Mouse (Mus musculus) liver, embryonic 16.5 days (tissue): ENCODE results near the gene Dnajc10. TPM values are rescaled to one million over a fixed set of nuclear protein-coding genes. Genes with fewer than 3 reads are reported as not detected.
A peak's percentile ranks its signal among the peaks of the same experiment; 100 is the strongest.

Experiments
- ATAC-seq: fragments of 200-750 bp; cut with Nextera tagmentation; 2 replicates; pipeline ENCODE4 v1.8.0; 2017; ENCODE audit warnings: low read depth, mild to moderate bottlenecking, moderate number of reproducible peaks, moderate library complexity
- H3K27ac ChIP-seq: fragments of 300-500 bp; sonication (generic); 2 replicates; pipeline ENCODE4 v1.5.1; 2014; ENCODE audit warnings: mild to moderate bottlenecking, low read length
- H3K27me3 ChIP-seq: fragments of 300-500 bp; sonication (generic); 2 replicates; pipeline ENCODE4 v1.6.1; 2014; ENCODE audit warnings: low read depth, low read length, mixed read lengths; ENCODE audit not compliant: control insufficient read depth, insufficient read depth
- H3K36me3 ChIP-seq: fragments of 300-500 bp; sonication (generic); 2 replicates; pipeline ENCODE4 v1.6.1; 2014; ENCODE audit warnings: mild to moderate bottlenecking; ENCODE audit not compliant: control insufficient read depth, insufficient read depth
- H3K4me1 ChIP-seq: fragments of 300-500 bp; sonication (generic); 2 replicates; pipeline ENCODE4 v1.6.1; 2014; ENCODE audit warnings: low read depth, low read length, mixed read lengths; ENCODE audit not compliant: control insufficient read depth
- H3K4me2 ChIP-seq: fragments of 300-500 bp; sonication (generic); 2 replicates; pipeline ENCODE4 v1.6.1; 2014; ENCODE audit warnings: low read depth, low read length, mixed read lengths
- H3K4me3 ChIP-seq: fragments of 300-500 bp; sonication (generic); 2 replicates; pipeline ENCODE4 v1.5.1; 2014; ENCODE audit warnings: low read depth, mild to moderate bottlenecking, low read length
- H3K9ac ChIP-seq: fragments of 300-500 bp; sonication (generic); 2 replicates; pipeline ENCODE4 v1.6.1; 2014; ENCODE audit warnings: low read depth, low read length
- H3K9me3 ChIP-seq: fragments of 300-500 bp; sonication (generic); replicated peaks from 2 replicates; pipeline ENCODE4 v1.6.1; 2016; ENCODE audit warnings: low read length; ENCODE audit not compliant: control insufficient read depth
- WGBS: fragments of 180-500 bp; shearing (Covaris S2); extraction: QIAGEN DNeasy Blood & Tissue Kit; methylation state at CpG from one replicate; pipeline ENCODE4 v1.1.7; 2014; ENCODE audit not compliant: insufficient replicate concordance; 5-methylcytosine and 5-hydroxymethylcytosine counted together
- polyA plus RNA-seq: library from polyadenylated mRNA; unstranded; fragments of >200 nt; fragmentation: Nextera tagmentation; extraction: Ambion mirVana; gene quantifications from 2 replicates; pipeline ENCODE4 v1.2.1, GENCODE M21; 2015

Gene Dnajc10
- polyA plus RNA-seq, 1 experiment from 2014 or later: 16.7 TPM

DNA sequence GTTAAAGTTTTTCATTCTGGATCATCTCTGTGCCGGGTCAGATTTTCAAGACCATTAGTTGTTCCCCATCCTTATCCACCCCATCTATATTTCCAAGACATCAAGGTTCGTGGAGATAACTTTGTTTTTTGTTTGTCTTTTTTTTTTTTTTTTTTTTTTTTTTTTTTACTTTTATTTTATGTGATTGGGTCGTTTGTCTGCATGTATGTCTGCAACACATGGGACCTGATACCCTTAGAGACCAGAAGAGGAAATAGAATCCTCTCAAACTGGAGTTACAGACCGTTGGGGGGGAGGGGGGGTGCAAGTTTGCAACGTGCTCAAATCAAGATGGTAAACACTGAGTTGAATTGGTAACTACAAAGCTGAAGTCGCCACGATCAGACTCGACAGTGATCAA lies 23.1 kb upstream of the Dnajc10 start, which contains the start of gene Prdx6b:
Gene Prdx6b (plus strand): TSS at position 301 of the 400 bp plus-strand sequence.
- no peak within 1 kb of the TSS for H3K4me2 ChIP-seq
- WGBS: 62% methylated on average over 8 of the region's 8 CpGs
- H3K27me3 ChIP-seq: no peaks in the 10 kb centered on the region
- H3K4me1 ChIP-seq: no peaks in the 10 kb centered on the region
- no peaks in the 10 kb centered on the region; the same call in 1 of the 2 replicates for H3K9me3 ChIP-seq
- no peak within 1 kb of the TSS for H3K9ac ChIP-seq
- H3K4me3 ChIP-seq: no peak within 1 kb of the TSS
- ATAC-seq: no peak
- no peaks in the 10 kb centered on the region for H3K36me3 ChIP-seq
- H3K27ac ChIP-seq: no peak within 1 kb of the TSS

DNA sequence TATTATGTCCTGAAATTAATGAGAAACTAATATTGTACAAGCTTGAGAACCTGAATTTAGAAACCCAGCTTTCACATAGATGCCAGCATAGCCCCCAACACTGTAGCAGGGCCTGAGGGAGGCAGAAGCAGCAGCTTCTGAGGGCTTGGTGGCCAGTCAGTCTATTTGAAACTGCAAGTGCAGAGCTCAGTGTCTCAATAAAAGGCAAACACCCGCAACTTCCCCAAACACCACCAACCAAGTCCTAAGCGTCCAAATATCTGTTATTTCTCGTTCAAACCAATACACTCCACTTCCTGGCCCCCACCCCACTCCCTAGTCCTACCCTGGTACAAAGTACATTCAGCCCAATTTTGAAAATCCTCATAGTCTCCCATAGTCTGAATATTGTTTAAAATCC lies 16.9 kb upstream of the Dnajc10 start:
- Histone ChIP-seq H3K27me3 (no peaks in the 10 kb centered on the region), H3K9ac (no peak overlapping the region), H3K4me3 (no peak overlapping the region), H3K4me1 (no peaks in the 10 kb centered on the region), H3K27ac (no peak overlapping the region), H3K9me3 (no peaks in the 10 kb centered on the region), H3K36me3 (no peaks in the 10 kb centered on the region), H3K4me2 (no peak overlapping the region)
- 12% methylated on average over 3 of the region's 3 CpGs for WGBS
- no peak for ATAC-seq

DNA sequence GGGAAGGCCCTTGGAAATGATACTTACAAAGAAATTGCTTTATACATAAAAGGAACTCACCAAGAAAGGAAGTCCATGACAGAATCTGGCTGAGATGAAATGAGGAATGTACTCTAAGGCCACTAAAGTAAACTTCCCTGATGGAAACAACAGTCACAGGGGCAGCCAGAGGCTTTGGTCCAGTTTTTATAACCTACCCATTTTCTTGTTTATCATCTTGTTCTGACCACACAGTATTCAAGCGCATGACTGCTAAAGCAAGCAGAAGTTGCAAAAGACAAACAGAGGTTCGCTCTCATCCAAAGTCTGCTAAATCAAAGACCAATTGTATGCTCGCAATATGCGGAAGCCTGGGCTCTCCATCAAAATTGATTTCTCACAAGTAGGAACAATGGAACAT lies 14.5 kb upstream of the Dnajc10 start:
- Histone ChIP-seq H3K27me3 (no peaks in the 10 kb centered on the region), H3K36me3 (no peaks in the 10 kb centered on the region), H3K9me3 (no peaks in the 10 kb centered on the region), H3K4me1 (no peaks in the 10 kb centered on the region), H3K4me3 (no peak overlapping the region), H3K4me2 (no peak overlapping the region), H3K9ac (no peak overlapping the region), H3K27ac (no peak overlapping the region)
- WGBS: 63% methylated on average over 4 of the region's 4 CpGs
- peak; percentile 60 for ATAC-seq

DNA sequence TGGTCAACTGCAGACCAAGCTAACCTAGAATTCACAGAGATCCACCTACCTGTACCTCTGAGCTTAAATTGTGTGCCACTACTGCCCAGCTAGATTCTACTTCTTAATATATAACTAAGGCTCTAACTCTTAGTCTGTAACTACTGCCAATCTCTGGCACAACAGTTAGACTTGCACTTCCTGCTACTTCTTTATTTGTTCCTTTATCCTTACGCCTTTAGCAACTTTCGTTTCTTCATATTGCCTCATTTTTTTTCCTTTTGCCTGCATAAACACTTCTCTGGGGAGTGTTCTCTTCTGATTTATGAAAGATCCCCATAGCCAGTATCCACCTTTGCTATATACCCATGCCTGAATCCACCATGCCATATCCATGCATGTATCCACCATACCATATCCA lies 11.3 kb upstream of the Dnajc10 start:
- Histone ChIP-seq H3K27ac (no peak overlapping the region), H3K4me2 (no peak overlapping the region), H3K9ac (no peak overlapping the region), H3K9me3 (no peaks in the 10 kb centered on the region), H3K4me1 (no peaks in the 10 kb centered on the region), H3K36me3 (no peaks in the 10 kb centered on the region), H3K27me3 (no peaks in the 10 kb centered on the region), H3K4me3 (no peak overlapping the region)
- no peak for ATAC-seq
- WGBS: 81% methylated on average over 2 of the region's 2 CpGs

DNA sequence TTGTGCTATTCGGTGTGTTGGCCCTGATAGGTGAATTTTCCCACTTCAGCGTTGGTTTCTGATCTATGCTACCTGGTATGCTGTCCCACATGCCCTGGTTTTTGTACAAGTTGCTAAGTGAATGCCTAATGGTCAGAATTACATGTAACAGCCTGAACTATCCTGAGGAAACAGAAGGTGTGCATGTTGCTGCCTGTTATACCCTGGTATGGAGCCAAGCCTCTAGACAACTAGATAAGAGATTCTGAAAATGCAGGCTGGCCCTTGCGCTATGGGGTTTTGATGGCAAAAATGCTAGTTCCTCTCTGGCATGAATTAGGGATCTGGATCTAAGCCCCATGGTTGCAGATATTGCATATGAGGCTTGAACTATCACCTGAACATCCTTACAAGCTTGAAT lies 7.6 kb upstream of the Dnajc10 start:
- ATAC-seq: no peak
- 79% methylated on average over 3 of the region's 3 CpGs for WGBS
- Histone ChIP-seq H3K4me2 (no peak overlapping the region), H3K9ac (no peak overlapping the region), H3K4me3 (no peak overlapping the region), H3K4me1 (no peaks in the 10 kb centered on the region), H3K27me3 (no peaks in the 10 kb centered on the region), H3K9me3 (no peaks in the 10 kb centered on the region), H3K27ac (no peak overlapping the region), H3K36me3 (no peaks in the 10 kb centered on the region)

DNA sequence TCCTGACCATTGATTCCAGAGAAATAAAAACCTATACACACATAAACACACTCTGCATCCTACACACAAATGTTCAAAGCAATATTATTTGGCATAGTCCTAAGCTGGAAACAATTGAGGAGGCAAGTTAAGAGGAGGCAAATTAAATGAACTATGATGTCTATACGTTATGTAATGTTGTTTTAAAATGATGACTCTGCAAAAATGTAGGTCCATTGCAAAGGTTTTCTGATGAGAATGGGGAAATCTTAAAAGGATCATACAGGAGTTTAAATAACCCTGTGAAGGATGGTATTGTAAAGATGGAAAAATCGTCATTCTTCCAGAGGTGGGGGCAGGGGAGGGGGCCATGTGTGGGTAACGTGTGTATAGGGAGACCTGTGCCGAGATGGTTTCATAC lies 5.5 kb upstream of the Dnajc10 start:
- Histone ChIP-seq H3K9ac (no peak overlapping the region), H3K27me3 (no peaks in the 10 kb centered on the region), H3K4me1 (no peaks in the 10 kb centered on the region), H3K4me2 (no peak overlapping the region), H3K4me3 (no peak overlapping the region), H3K36me3 (no peaks in the 10 kb centered on the region), H3K27ac (no peak overlapping the region), H3K9me3 (no peaks in the 10 kb centered on the region)
- ATAC-seq: no peak
- WGBS: 54% methylated on average over 4 of the region's 4 CpGs

DNA sequence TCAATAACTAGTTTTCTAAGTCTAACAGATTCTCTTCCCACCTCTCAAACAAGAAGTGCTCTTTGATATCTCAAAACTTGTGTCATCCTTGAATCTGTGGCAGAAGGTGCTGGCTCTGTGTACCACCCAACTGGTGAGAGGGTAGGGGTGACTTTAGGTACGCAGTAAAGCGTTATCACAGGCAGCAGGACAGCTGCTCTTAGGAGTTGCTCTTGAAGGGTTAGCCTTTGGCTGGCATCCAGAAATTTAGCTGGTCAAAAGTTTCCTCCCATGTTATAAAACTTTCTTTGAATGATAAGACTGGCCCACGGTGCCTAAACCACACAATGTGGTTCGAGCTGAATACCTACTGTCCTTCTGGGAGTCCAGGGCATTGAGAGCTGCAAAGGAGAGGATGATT lies 4.5 kb upstream of the Dnajc10 start:
- no peaks in the 10 kb centered on the region for H3K36me3 ChIP-seq
- H3K27ac ChIP-seq: no peak overlapping the region
- H3K4me2 ChIP-seq: no peak overlapping the region
- 21% methylated on average over 4 of the region's 4 CpGs for WGBS
- H3K9ac ChIP-seq: no peak overlapping the region
- no peaks in the 10 kb centered on the region for H3K9me3 ChIP-seq
- no peaks in the 10 kb centered on the region for H3K27me3 ChIP-seq
- no peaks in the 10 kb centered on the region for H3K4me1 ChIP-seq
- ATAC-seq: no peak
- no peak overlapping the region for H3K4me3 ChIP-seq

DNA sequence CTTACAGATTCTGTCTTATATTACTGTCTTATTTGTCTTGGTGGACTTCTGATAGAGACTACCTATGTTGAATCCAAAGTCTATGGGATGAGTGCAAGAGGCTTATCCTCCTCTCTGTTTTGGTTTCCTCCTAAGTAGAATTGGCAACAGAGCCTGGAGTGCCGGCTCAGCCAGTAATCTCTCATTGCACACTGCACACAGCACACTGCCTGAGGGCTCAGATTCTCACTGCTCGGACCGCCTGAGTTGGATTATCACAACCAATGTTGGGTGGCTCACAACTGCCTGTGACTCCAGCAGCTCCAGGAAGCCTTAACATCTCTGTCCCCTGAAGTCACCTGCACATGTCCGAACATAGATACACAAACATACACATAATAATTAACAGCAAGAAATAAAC lies 3.9 kb upstream of the Dnajc10 start:
- WGBS: 46% methylated on average over 4 of the region's 4 CpGs
- no peak overlapping the region for H3K4me2 ChIP-seq
- no peak for ATAC-seq
- no peaks in the 10 kb centered on the region for H3K9me3 ChIP-seq
- H3K27me3 ChIP-seq: no peaks in the 10 kb centered on the region
- no peaks in the 10 kb centered on the region; the same call in 1 of the 2 replicates for H3K4me1 ChIP-seq
- H3K4me3 ChIP-seq: no peak overlapping the region
- H3K9ac ChIP-seq: no peak overlapping the region
- H3K36me3 ChIP-seq: no peaks in the 10 kb centered on the region
- no peak overlapping the region for H3K27ac ChIP-seq

DNA sequence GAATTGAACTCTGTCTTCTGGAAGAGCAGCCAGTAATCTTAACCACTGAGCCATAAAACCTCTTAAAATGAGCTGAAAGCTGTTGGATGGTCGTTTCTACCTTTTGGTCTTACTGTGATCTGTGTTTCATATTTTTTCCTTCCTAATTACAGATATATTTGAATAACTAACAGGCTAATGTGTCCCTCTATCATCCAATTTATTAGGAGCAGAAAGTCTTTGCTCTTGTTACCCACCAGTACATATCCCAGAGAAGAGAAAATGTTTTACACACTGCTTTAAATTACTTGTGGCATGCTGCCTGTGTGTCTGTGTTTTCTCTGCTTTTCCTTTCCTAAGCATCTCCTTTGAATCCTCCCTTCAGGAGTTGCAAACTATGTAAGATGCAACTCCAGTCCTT lies 1.1 kb upstream of the Dnajc10 start:
- no peaks in the 10 kb centered on the region for H3K9me3 ChIP-seq
- ATAC-seq: no peak
- no peak overlapping the region for H3K9ac ChIP-seq
- H3K4me2 ChIP-seq: peak overlapping the region; percentile 84; the same call in 1 of the 2 replicates
- no peak overlapping the region for H3K4me3 ChIP-seq
- no peaks in the 10 kb centered on the region; the same call in 1 of the 2 replicates for H3K4me1 ChIP-seq
- no peak overlapping the region for H3K27ac ChIP-seq
- no peaks in the 10 kb centered on the region for H3K36me3 ChIP-seq
- no peaks in the 10 kb centered on the region for H3K27me3 ChIP-seq
- WGBS: 33% methylated on average over 1 of the region's 1 CpGs
